Mouse (Mus musculus) E14TG2a.4 (cell line): ENCODE results near the gene C130032M10Rik.

Source experiments
- CTCF ChIP-seq: conservative IDR thresholded peaks from 2 replicates; pipeline ENCODE4 v1.5.1; 2014; ENCODE audit warnings: low read length
- NANOG ChIP-seq: IDR thresholded peaks from 2 replicates; pipeline ENCODE4 v1.6.1; 2014; ENCODE audit warnings: borderline replicate concordance, low read length, mixed read lengths
- POU5F1 ChIP-seq: IDR thresholded peaks from 2 replicates; pipeline ENCODE4 v1.6.1; 2014; ENCODE audit warnings: low read length, borderline replicate concordance

DNA sequence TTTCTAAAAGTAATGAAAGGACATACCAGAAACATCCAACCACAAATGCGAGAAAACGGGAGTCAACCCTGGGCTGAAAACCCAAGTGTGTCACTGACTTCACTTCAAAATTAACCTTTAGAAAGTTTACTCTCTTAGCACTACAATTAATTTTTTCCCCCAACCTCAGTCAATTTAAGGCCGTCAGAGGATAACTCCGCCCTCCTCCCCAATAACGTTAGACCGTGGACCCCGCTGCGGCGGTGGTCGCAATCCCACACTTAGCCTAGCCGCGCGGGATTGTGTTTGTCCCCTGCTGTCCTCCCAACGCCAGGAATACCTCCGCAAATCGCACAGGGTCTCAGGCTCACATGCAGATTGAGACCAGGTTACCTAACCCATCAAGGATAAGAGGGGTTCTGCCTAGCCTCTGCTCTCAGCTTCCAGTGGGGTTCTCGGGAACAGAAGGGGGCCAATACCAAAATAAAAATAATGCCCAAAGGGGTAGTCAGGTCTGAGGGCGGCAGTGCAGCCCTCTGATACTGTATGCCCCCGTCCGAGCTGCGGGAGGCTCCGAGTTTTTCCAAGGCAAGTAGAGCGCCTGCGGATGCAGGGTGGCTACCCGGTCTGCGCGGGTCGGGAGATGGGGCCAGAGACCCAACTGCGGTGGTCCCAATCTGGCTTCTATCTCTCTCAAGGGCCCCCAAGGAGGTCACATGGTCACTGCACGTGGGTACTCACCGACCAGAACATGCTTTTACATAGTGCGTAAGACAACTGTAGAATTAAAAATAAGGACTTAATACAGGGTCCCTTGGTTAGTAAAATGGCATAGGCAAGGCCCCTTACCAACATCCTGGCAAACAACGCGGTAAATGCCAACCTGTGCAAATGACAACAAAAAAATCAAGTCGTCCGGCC, 45.5 kb downstream of the C130032M10Rik start:
- TF ChIP-seq CTCF (no peak), POU5F1 (no peak), NANOG (no peak)
